Mouse (Mus musculus): ENCODE measurements around the gene Phc1.

Gene Phc1

GRCm38 (mm10) chr6:122293796-122294195 is 46.6 kb downstream of the Phc1 start:
- no peak for DNase-seq

- DNase-seq, result no peak
These were observed 47.2 kb downstream of the Phc1 start for GRCm38 (mm10) chr6:122293121-122293520.

GRCm38 (mm10) chr6:122292184-122292583 is 48.2 kb downstream of the Phc1 start:
- no peak for DNase-seq

GRCm38 (mm10) chr6:122291735-122292134 is 48.6 kb downstream of the Phc1 start:
- DNase-seq, result no peak

- DNase-seq, result no peak
These were observed 49.1 kb downstream of the Phc1 start for GRCm38 (mm10) chr6:122291264-122291663.

GRCm38 (mm10) chr6:122290253-122290652 is 50.1 kb downstream of the Phc1 start:
- DNase-seq, result no peak

- no peak for DNase-seq
These were observed 51.0 kb downstream of the Phc1 start for GRCm38 (mm10) chr6:122289313-122289712.

- DNase-seq, result no peak
These were observed 52.1 kb downstream of the Phc1 start for GRCm38 (mm10) chr6:122288263-122288662.

- no peak for DNase-seq
These were observed 55.5 kb downstream of the Phc1 start for GRCm38 (mm10) chr6:122284823-122285222.

- no peak for DNase-seq
These were observed 56.1 kb downstream of the Phc1 start for GRCm38 (mm10) chr6:122284304-122284703.

GRCm38 (mm10) chr6:122283429-122283828 is 56.9 kb downstream of the Phc1 start:
- DNase-seq, result no peak

- no peak for DNase-seq
These were observed 57.6 kb downstream of the Phc1 start, which contains the start of gene Klrg1 for GRCm38 (mm10) chr6:122282782-122283181. Gene Klrg1, minus strand, starts transcription at chr6:122282882.

GRCm38 (mm10) chr6:122276565-122276964 is 63.8 kb downstream of the Phc1 start:
- DNase-seq, result no peak

GRCm38 (mm10) chr6:122274546-122274945 is 65.8 kb downstream of the Phc1 start:
- no peak for DNase-seq

GRCm38 (mm10) chr6:122270152-122270551 is 70.2 kb downstream of the Phc1 start:
- no peak for DNase-seq

- no peak for DNase-seq
These were observed 71.2 kb downstream of the Phc1 start for GRCm38 (mm10) chr6:122269170-122269569.

- no peak for DNase-seq
These were observed 71.8 kb downstream of the Phc1 start for GRCm38 (mm10) chr6:122268561-122268960.
